Mouse (Mus musculus) hindbrain, embryonic 10.5 days (tissue): ENCODE data around the gene 4930583I09Rik. TPM values are rescaled to one million over a fixed set of nuclear protein-coding genes. Genes with fewer than 3 reads are reported as not detected.

Source experiments
- DNase-seq: peaks from one replicate; pipeline ENCODE4 v3.0.0-alpha.2; 2017; ENCODE audit warnings: low spot score
- H3K27ac ChIP-seq: fragments of 300-500 bp; sonication (generic); 2 replicates; pipeline ENCODE4 v1.5.1; 2016; ENCODE audit warnings: mild to moderate bottlenecking, moderate library complexity
- H3K27me3 ChIP-seq: fragments of 300-500 bp; sonication (generic); 2 replicates; pipeline ENCODE4 v1.6.1; 2016; ENCODE audit warnings: mild to moderate bottlenecking; ENCODE audit not compliant: poor library complexity, insufficient read depth, severe bottlenecking
- H3K36me3 ChIP-seq: fragments of 300-500 bp; sonication (generic); 2 replicates; pipeline ENCODE4 v1.6.1; 2016; ENCODE audit warnings: mild to moderate bottlenecking, moderate library complexity
- H3K4me1 ChIP-seq: fragments of 300-500 bp; sonication (generic); replicated peaks from 2 replicates; pipeline ENCODE4 v1.6.1; 2016; ENCODE audit warnings: mild to moderate bottlenecking
- H3K4me3 ChIP-seq: fragments of 300-500 bp; sonication (generic); 2 replicates; pipeline ENCODE4 v1.5.1; 2016; ENCODE audit warnings: mild to moderate bottlenecking, moderate library complexity
- H3K9me3 ChIP-seq: fragments of 300-500 bp; sonication (generic); 2 replicates; pipeline ENCODE4 v1.6.1; 2016; ENCODE audit warnings: mild to moderate bottlenecking, moderate library complexity
- WGBS: fragments of 180-500 bp; shearing (Covaris S2); methylation state at CpG from one replicate; pipeline ENCODE4 v1.1.7; 2016; 5-methylcytosine and 5-hydroxymethylcytosine counted together
- polyA plus RNA-seq: library from polyadenylated mRNA; unstranded; fragments of >200 nt; fragmentation: Nextera tagmentation; extraction: Ambion mirVana; gene quantifications from 2 replicates; pipeline ENCODE4 v1.2.1, GENCODE M21; 2016

The 4930583I09Rik gene
- not detected in 2 replicates for polyA plus RNA-seq

- DNase-seq, result no peak
- H3K4me3 ChIP-seq, result no peak within 1 kb of the TSS
- H3K9me3 ChIP-seq, result no peaks in the 10 kb centered on the region
- no peaks in the 10 kb centered on the region for H3K27me3 ChIP-seq
- WGBS, result 73% methylated on average over 6 of the region's 6 CpGs
- H3K4me1 ChIP-seq, result peaks cover 7% of the 10 kb centered on the region; the same call in 1 of the 2 replicates
- no peak within 1 kb of the TSS for H3K27ac ChIP-seq
- no peaks in the 10 kb centered on the region for H3K36me3 ChIP-seq
Measured at GRCm38 (mm10) chr17:64835928-64836327, at the start of gene 4930583I09Rik. Gene 4930583I09Rik (minus strand): TSS chr17:64836071.

- no peaks in the 10 kb centered on the region for H3K27me3 ChIP-seq
- peaks cover 9% of the 10 kb centered on the region for H3K4me1 ChIP-seq
- H3K27ac ChIP-seq, result no peak overlapping the region
- H3K9me3 ChIP-seq, result no peaks in the 10 kb centered on the region
- 80% methylated on average over 12 of the region's 12 CpGs for WGBS
- no peak for DNase-seq
- H3K36me3 ChIP-seq, result no peaks in the 10 kb centered on the region
- no peak overlapping the region for H3K4me3 ChIP-seq
Measured at GRCm38 (mm10) chr17:64876111-64876510, 40.2 kb upstream of the 4930583I09Rik start.

GRCm38 (mm10) chr17:64873651-64874072, 37.8 kb upstream of the 4930583I09Rik start:
- 15% methylated on average over 4 of the region's 4 CpGs for whole genome bisulfite sequencing
- Histone ChIP-seq H3K9me3 (no peaks in the 10 kb centered on the region), H3K27ac (peak overlapping the region; percentile 19), H3K4me3 (no peak overlapping the region), H3K36me3 (no peaks in the 10 kb centered on the region), H3K4me1 (peaks cover 9% of the 10 kb centered on the region), H3K27me3 (no peaks in the 10 kb centered on the region)
- peak; percentile 38 for DNase-seq

- H3K36me3 ChIP-seq, result no peaks in the 10 kb centered on the region
- H3K27ac ChIP-seq, result no peak overlapping the region
- H3K27me3 ChIP-seq, result no peaks in the 10 kb centered on the region
- 72% methylated on average over 4 of the region's 4 CpGs for WGBS
- DNase-seq, result no peak
- H3K4me1 ChIP-seq, result no peaks in the 10 kb centered on the region
- no peak overlapping the region for H3K4me3 ChIP-seq
- H3K9me3 ChIP-seq, result no peaks in the 10 kb centered on the region
Measured at GRCm38 (mm10) chr17:64863817-64864216, 27.9 kb upstream of the 4930583I09Rik start.

GRCm38 (mm10) chr17:64860963-64861362, 25.1 kb upstream of the 4930583I09Rik start:
- no peak for DNase-seq
- H3K4me1 ChIP-seq, result no peaks in the 10 kb centered on the region
- no peaks in the 10 kb centered on the region for H3K36me3 ChIP-seq
- no peaks in the 10 kb centered on the region for H3K9me3 ChIP-seq
- 90% methylated on average over 3 of the region's 3 CpGs for WGBS
- H3K4me3 ChIP-seq, result no peak overlapping the region
- no peaks in the 10 kb centered on the region for H3K27me3 ChIP-seq
- H3K27ac ChIP-seq, result no peak overlapping the region

- Histone ChIP-seq H3K4me1 (no peaks in the 10 kb centered on the region), H3K9me3 (no peaks in the 10 kb centered on the region), H3K27ac (no peak overlapping the region), H3K36me3 (no peaks in the 10 kb centered on the region), H3K27me3 (no peaks in the 10 kb centered on the region), H3K4me3 (no peak overlapping the region)
- WGBS, result 86% methylated on average over 6 of the region's 6 CpGs
- DNase-seq, result no peak
Measured at GRCm38 (mm10) chr17:64858848-64859247, 23.0 kb upstream of the 4930583I09Rik start.

- Histone ChIP-seq H3K27me3 (no peaks in the 10 kb centered on the region), H3K36me3 (no peaks in the 10 kb centered on the region), H3K4me1 (no peaks in the 10 kb centered on the region), H3K27ac (no peak overlapping the region), H3K4me3 (no peak overlapping the region), H3K9me3 (no peaks in the 10 kb centered on the region)
- DNase-seq, result no peak
- 87% methylated on average over 4 of the region's 4 CpGs for whole genome bisulfite sequencing
Measured at GRCm38 (mm10) chr17:64848031-64848430, 12.2 kb upstream of the 4930583I09Rik start.

GRCm38 (mm10) chr17:64846654-64847053, 10.8 kb upstream of the 4930583I09Rik start:
- H3K27me3 ChIP-seq, result no peaks in the 10 kb centered on the region
- H3K27ac ChIP-seq, result no peak overlapping the region
- no peaks in the 10 kb centered on the region for H3K36me3 ChIP-seq
- no peak overlapping the region for H3K4me3 ChIP-seq
- 82% methylated on average over 1 of the region's 1 CpGs for WGBS
- no peaks in the 10 kb centered on the region for H3K9me3 ChIP-seq
- H3K4me1 ChIP-seq, result no peaks in the 10 kb centered on the region
- no peak for DNase-seq

- WGBS, result 23% methylated on average over 7 of the region's 7 CpGs
- Histone ChIP-seq H3K9me3 (no peaks in the 10 kb centered on the region), H3K27ac (no peak overlapping the region), H3K27me3 (no peaks in the 10 kb centered on the region), H3K36me3 (no peaks in the 10 kb centered on the region), H3K4me1 (peaks cover 7% of the 10 kb centered on the region; the same call in 1 of the 2 replicates), H3K4me3 (no peak overlapping the region)
- DNase-seq, result no peak
Measured at GRCm38 (mm10) chr17:64836892-64837291, 1.0 kb upstream of the 4930583I09Rik start.

GRCm38 (mm10) chr17:64836352-64836751, 481 bp upstream of the 4930583I09Rik start:
- Histone ChIP-seq H3K9me3 (no peaks in the 10 kb centered on the region), H3K4me3 (no peak overlapping the region), H3K36me3 (no peaks in the 10 kb centered on the region), H3K4me1 (peaks cover 7% of the 10 kb centered on the region; the same call in 1 of the 2 replicates), H3K27ac (no peak overlapping the region), H3K27me3 (no peaks in the 10 kb centered on the region)
- WGBS, result 89% methylated on average over 10 of the region's 10 CpGs
- DNase-seq, result no peak

- H3K27ac ChIP-seq, result no peak overlapping the region
- no peaks in the 10 kb centered on the region for H3K27me3 ChIP-seq
- DNase-seq, result no peak
- no peaks in the 10 kb centered on the region for H3K36me3 ChIP-seq
- H3K4me3 ChIP-seq, result no peak overlapping the region
- H3K9me3 ChIP-seq, result no peaks in the 10 kb centered on the region
- H3K4me1 ChIP-seq, result peaks cover 7% of the 10 kb centered on the region; the same call in 1 of the 2 replicates
- 87% methylated on average over 7 of the region's 7 CpGs for WGBS
Measured at GRCm38 (mm10) chr17:64833906-64834490, 1.9 kb downstream of the 4930583I09Rik start.

GRCm38 (mm10) chr17:64833071-64833470, 2.8 kb downstream of the 4930583I09Rik start:
- Histone ChIP-seq H3K4me1 (peaks cover 7% of the 10 kb centered on the region; the same call in 1 of the 2 replicates), H3K27ac (no peak overlapping the region), H3K4me3 (no peak overlapping the region), H3K36me3 (no peaks in the 10 kb centered on the region), H3K9me3 (no peaks in the 10 kb centered on the region), H3K27me3 (no peaks in the 10 kb centered on the region)
- 89% methylated on average over 2 of the region's 2 CpGs for WGBS
- DNase-seq, result no peak

GRCm38 (mm10) chr17:64827482-64827881, 8.4 kb downstream of the 4930583I09Rik start:
- H3K27me3 ChIP-seq, result no peaks in the 10 kb centered on the region
- H3K4me3 ChIP-seq, result no peak overlapping the region
- H3K4me1 ChIP-seq, result no peaks in the 10 kb centered on the region
- 84% methylated on average over 5 of the region's 5 CpGs for WGBS
- no peaks in the 10 kb centered on the region for H3K9me3 ChIP-seq
- DNase-seq, result no peak
- no peak overlapping the region for H3K27ac ChIP-seq
- H3K36me3 ChIP-seq, result no peaks in the 10 kb centered on the region

- 52% methylated on average over 4 of the region's 4 CpGs for WGBS
- no peak overlapping the region for H3K27ac ChIP-seq
- DNase-seq, result no peak
- no peaks in the 10 kb centered on the region for H3K4me1 ChIP-seq
- no peaks in the 10 kb centered on the region for H3K27me3 ChIP-seq
- no peaks in the 10 kb centered on the region for H3K9me3 ChIP-seq
- H3K36me3 ChIP-seq, result no peaks in the 10 kb centered on the region
- no peak overlapping the region for H3K4me3 ChIP-seq
Measured at GRCm38 (mm10) chr17:64826843-64827242, 9.0 kb downstream of the 4930583I09Rik start.
